Mouse (Mus musculus) liver, adult 2 months (tissue): Measurements from ENCODE around the gene Myadm.

ENCODE experiments used
- CTCF ChIP-seq: fragments of 200-500 bp; IDR thresholded peaks from 2 replicates; pipeline ENCODE4 v1.5.1; 2011; ENCODE audit warnings: low read depth, low read length, control low read depth
- POLR2A ChIP-seq: fragments of 200-500 bp; IDR thresholded peaks from 2 replicates; pipeline ENCODE4 v1.6.1; 2011; ENCODE audit warnings: low read length, control low read depth; ENCODE audit not compliant: insufficient read depth; ENCODE audit errors: extremely low read depth

GRCm38 (mm10) chr7:3327961-3328360 lies 39.1 kb downstream of the Myadm start:
- TF ChIP-seq POLR2A (no peak), CTCF (no peak)
